Mouse (Mus musculus): ENCODE results near the gene Asb2. TPM values are rescaled to one million over a fixed set of nuclear protein-coding genes. Genes with fewer than 3 reads are reported as not detected.

Gene Asb2
- polyA plus RNA-seq, 1 experiment from 2014 or later, result 3.5 TPM

GRCm38 (mm10) chr12:103360812-103361211 is 5.0 kb upstream of the Asb2 start:
- Histone ChIP-seq H3K27ac (replicated peaks) (no peak overlapping the region), H3K9me3 (replicated peaks) (no peaks in the 10 kb centered on the region), H3K36me3 (replicated peaks) (no peaks in the 10 kb centered on the region), H3K4me1 (replicated peaks) (no peaks in the 10 kb centered on the region), H3K4me2 (no peak overlapping the region), H3K4me3 (replicated peaks) (no peak overlapping the region), H3K27me3 (peaks cover 3% of the 10 kb centered on the region; the same call in 1 of the 2 replicates), H3K9ac (no peak overlapping the region)
- 56% methylated on average over 8 of the region's 8 CpGs for WGBS (ENCODE audit: insufficient replicate concordance)
- ATAC-seq (ENCODE audit: insufficient read depth), result no peak

GRCm38 (mm10) chr12:103358951-103359801 is 3.4 kb upstream of the Asb2 start:
- no peak overlapping the region for H3K4me3 ChIP-seq (replicated peaks)
- peaks cover 3% of the 10 kb centered on the region; the same call in 1 of the 2 replicates for H3K27me3 ChIP-seq
- H3K36me3 ChIP-seq (replicated peaks), result no peaks in the 10 kb centered on the region
- no peak for ATAC-seq (ENCODE audit: insufficient read depth)
- no peak overlapping the region for H3K9ac ChIP-seq
- no peaks in the 10 kb centered on the region for H3K4me1 ChIP-seq (replicated peaks)
- H3K4me2 ChIP-seq, result no peak overlapping the region
- no peak overlapping the region for H3K27ac ChIP-seq (replicated peaks)
- no peaks in the 10 kb centered on the region for H3K9me3 ChIP-seq (replicated peaks)
- 54% methylated on average over 4 of the region's 4 CpGs for WGBS (ENCODE audit: insufficient replicate concordance)

- H3K4me2 ChIP-seq, result no peak overlapping the region
- WGBS (ENCODE audit: insufficient replicate concordance), result 60% methylated on average over 8 of the region's 8 CpGs
- no peaks in the 10 kb centered on the region for H3K36me3 ChIP-seq (replicated peaks)
- no peak overlapping the region for H3K27ac ChIP-seq (replicated peaks)
- H3K4me1 ChIP-seq (replicated peaks), result no peaks in the 10 kb centered on the region
- H3K4me3 ChIP-seq (replicated peaks), result no peak overlapping the region
- H3K27me3 ChIP-seq, result peaks cover 3% of the 10 kb centered on the region; the same call in 1 of the 2 replicates
- no peak overlapping the region for H3K9ac ChIP-seq
- no peaks in the 10 kb centered on the region for H3K9me3 ChIP-seq (replicated peaks)
- no peak for ATAC-seq (ENCODE audit: insufficient read depth)
Observed at GRCm38 (mm10) chr12:103358216-103358615, 2.4 kb upstream of the Asb2 start.

- no peak overlapping the region for H3K9ac ChIP-seq
- peaks cover 3% of the 10 kb centered on the region; the same call in 1 of the 2 replicates for H3K27me3 ChIP-seq
- H3K4me1 ChIP-seq (replicated peaks), result no peaks in the 10 kb centered on the region
- ATAC-seq (ENCODE audit: insufficient read depth), result no peak
- H3K27ac ChIP-seq (replicated peaks), result no peak overlapping the region
- H3K4me3 ChIP-seq (replicated peaks), result no peak overlapping the region
- H3K9me3 ChIP-seq (replicated peaks), result no peaks in the 10 kb centered on the region
- WGBS (ENCODE audit: insufficient replicate concordance), result 72% methylated on average over 4 of the region's 4 CpGs
- no peaks in the 10 kb centered on the region for H3K36me3 ChIP-seq (replicated peaks)
- H3K4me2 ChIP-seq, result no peak overlapping the region
Observed at GRCm38 (mm10) chr12:103356415-103356748, 581 bp upstream of the Asb2 start.

- H3K9ac ChIP-seq, result no peak overlapping the region
- H3K4me3 ChIP-seq (replicated peaks), result no peak overlapping the region
- peaks cover 3% of the 10 kb centered on the region; the same call in 1 of the 2 replicates for H3K27me3 ChIP-seq
- H3K4me2 ChIP-seq, result no peak overlapping the region
- WGBS (ENCODE audit: insufficient replicate concordance), result 17% methylated on average over 5 of the region's 5 CpGs
- no peaks in the 10 kb centered on the region for H3K9me3 ChIP-seq (replicated peaks)
- H3K27ac ChIP-seq (replicated peaks), result no peak overlapping the region
- no peak for ATAC-seq (ENCODE audit: insufficient read depth)
- H3K36me3 ChIP-seq (replicated peaks), result no peaks in the 10 kb centered on the region
- H3K4me1 ChIP-seq (replicated peaks), result no peaks in the 10 kb centered on the region
Observed at GRCm38 (mm10) chr12:103353538-103353937, 2.3 kb downstream of the Asb2 start.

- WGBS (ENCODE audit: insufficient replicate concordance), result 70% methylated on average over 6 of the region's 6 CpGs
- H3K4me2 ChIP-seq, result no peak overlapping the region
- peaks cover 3% of the 10 kb centered on the region; the same call in 1 of the 2 replicates for H3K27me3 ChIP-seq
- H3K9me3 ChIP-seq (replicated peaks), result no peaks in the 10 kb centered on the region
- no peak overlapping the region for H3K4me3 ChIP-seq (replicated peaks)
- no peak overlapping the region for H3K9ac ChIP-seq
- no peak overlapping the region for H3K27ac ChIP-seq (replicated peaks)
- ATAC-seq (ENCODE audit: insufficient read depth), result no peak
- H3K4me1 ChIP-seq (replicated peaks), result peaks cover 6% of the 10 kb centered on the region
- H3K36me3 ChIP-seq (replicated peaks), result no peaks in the 10 kb centered on the region
Observed at GRCm38 (mm10) chr12:103352735-103353134, 3.1 kb downstream of the Asb2 start.

- H3K36me3 ChIP-seq (replicated peaks), result no peaks in the 10 kb centered on the region
Observed at GRCm38 (mm10) chr12:103348506-103348905, 7.3 kb downstream of the Asb2 start.

GRCm38 (mm10) chr12:103347406-103347805 is 8.4 kb downstream of the Asb2 start:
- ATAC-seq (ENCODE audit: insufficient read depth), result peak; percentile 6; the same call in 1 of the 2 replicates
- WGBS (ENCODE audit: insufficient replicate concordance), result 50% methylated on average over 5 of the region's 5 CpGs
- no peak overlapping the region for H3K4me2 ChIP-seq
- no peak overlapping the region for H3K27ac ChIP-seq (replicated peaks)
- no peaks in the 10 kb centered on the region for H3K27me3 ChIP-seq
- no peak overlapping the region for H3K9ac ChIP-seq
- peaks cover 13% of the 10 kb centered on the region for H3K4me1 ChIP-seq (replicated peaks)
- H3K4me3 ChIP-seq (replicated peaks), result no peak overlapping the region
- no peaks in the 10 kb centered on the region for H3K36me3 ChIP-seq (replicated peaks)
- H3K9me3 ChIP-seq (replicated peaks), result no peaks in the 10 kb centered on the region

More at GRCm38 (mm10) chr12:103348506-103348905, 7.3 kb downstream of the Asb2 start:
- H3K9me3 ChIP-seq (replicated peaks), result no peaks in the 10 kb centered on the region
- H3K4me3 ChIP-seq (replicated peaks), result no peak overlapping the region
- H3K4me2 ChIP-seq, result no peak overlapping the region
- H3K4me1 ChIP-seq (replicated peaks), result peaks cover 13% of the 10 kb centered on the region
- WGBS (ENCODE audit: insufficient replicate concordance), result 2% methylated on average over 3 of the region's 3 CpGs
- H3K27me3 ChIP-seq, result no peaks in the 10 kb centered on the region
- ATAC-seq (ENCODE audit: insufficient read depth), result no peak
- H3K9ac ChIP-seq, result no peak overlapping the region
- H3K27ac ChIP-seq (replicated peaks), result no peak overlapping the region

GRCm38 (mm10) chr12:103346945-103347344 is 8.9 kb downstream of the Asb2 start:
- ATAC-seq (ENCODE audit: insufficient read depth), result no peak
- Histone ChIP-seq H3K9ac (no peak overlapping the region), H3K4me1 (replicated peaks) (peaks cover 13% of the 10 kb centered on the region), H3K4me2 (no peak overlapping the region), H3K4me3 (replicated peaks) (no peak overlapping the region), H3K36me3 (replicated peaks) (no peaks in the 10 kb centered on the region), H3K27me3 (no peaks in the 10 kb centered on the region), H3K9me3 (replicated peaks) (no peaks in the 10 kb centered on the region), H3K27ac (replicated peaks) (no peak overlapping the region)
- 59% methylated on average over 8 of the region's 8 CpGs for WGBS (ENCODE audit: insufficient replicate concordance)

- Histone ChIP-seq H3K27ac (replicated peaks) (no peak overlapping the region), H3K9ac (no peak overlapping the region), H3K27me3 (no peaks in the 10 kb centered on the region), H3K9me3 (replicated peaks) (no peaks in the 10 kb centered on the region), H3K4me3 (replicated peaks) (no peak overlapping the region), H3K4me2 (no peak overlapping the region), H3K36me3 (replicated peaks) (no peaks in the 10 kb centered on the region), H3K4me1 (replicated peaks) (peaks cover 15% of the 10 kb centered on the region)
- 55% methylated on average over 7 of the region's 7 CpGs for WGBS (ENCODE audit: insufficient replicate concordance)
- ATAC-seq (ENCODE audit: insufficient read depth), result no peak
Observed at GRCm38 (mm10) chr12:103344934-103345333, 10.9 kb downstream of the Asb2 start.

GRCm38 (mm10) chr12:103343456-103343855 is 12.3 kb downstream of the Asb2 start:
- H3K9me3 ChIP-seq (replicated peaks), result no peaks in the 10 kb centered on the region
- H3K4me2 ChIP-seq, result no peak overlapping the region
- H3K36me3 ChIP-seq (replicated peaks), result no peaks in the 10 kb centered on the region
- H3K4me1 ChIP-seq (replicated peaks), result peaks cover 15% of the 10 kb centered on the region
- H3K27ac ChIP-seq (replicated peaks), result peak overlapping the region; percentile 10; the same call in 1 of the 2 replicates
- H3K27me3 ChIP-seq, result no peaks in the 10 kb centered on the region
- 14% methylated on average over 8 of the region's 8 CpGs for WGBS (ENCODE audit: insufficient replicate concordance)
- ATAC-seq (ENCODE audit: insufficient read depth), result peak; percentile 57
- no peak overlapping the region for H3K4me3 ChIP-seq (replicated peaks)
- H3K9ac ChIP-seq, result no peak overlapping the region

All from liver, embryonic 15.5 days (tissue).